Mouse (Mus musculus) right cerebral cortex, postnatal 10 days (tissue): ENCODE results near the gene Efna5.

ENCODE experiments used
- DNase-seq, 2 experiments: peaks; one replicate each; pipeline ENCODE4 v3.0.0; 2021; ENCODE audit warnings: low spot score in 2 of 2

Gene Efna5

GRCm38 (mm10) chr17:62857275-62857674, 23.8 kb downstream of the Efna5 start:
- no peak for DNase-seq

GRCm38 (mm10) chr17:62853741-62854140, 27.4 kb downstream of the Efna5 start:
- DNase-seq: no peak

- no peak for DNase-seq
These were observed 28.1 kb downstream of the Efna5 start for GRCm38 (mm10) chr17:62852822-62853608.

- DNase-seq: no peak
These were observed 29.8 kb downstream of the Efna5 start for GRCm38 (mm10) chr17:62851268-62851667.

GRCm38 (mm10) chr17:62850603-62851002, 30.5 kb downstream of the Efna5 start:
- no peak for DNase-seq

GRCm38 (mm10) chr17:62849676-62850075, 31.4 kb downstream of the Efna5 start:
- no peak for DNase-seq

GRCm38 (mm10) chr17:62845656-62846055, 35.5 kb downstream of the Efna5 start:
- DNase-seq: no peak

GRCm38 (mm10) chr17:62844329-62844728, 36.8 kb downstream of the Efna5 start:
- no peak for DNase-seq

GRCm38 (mm10) chr17:62837336-62837735, 43.8 kb downstream of the Efna5 start:
- DNase-seq: peak in 1 of 2 experiments; percentile 3

- DNase-seq: peak in 1 of 2 experiments; percentile 1
These were observed 44.5 kb downstream of the Efna5 start for GRCm38 (mm10) chr17:62836598-62837106.

GRCm38 (mm10) chr17:62832550-62833127, 48.5 kb downstream of the Efna5 start:
- no peak for DNase-seq

- no peak for DNase-seq
These were observed 53.6 kb downstream of the Efna5 start for GRCm38 (mm10) chr17:62827549-62827948.

GRCm38 (mm10) chr17:62821219-62821618, 59.9 kb downstream of the Efna5 start:
- DNase-seq: peak in 1 of 2 experiments; percentile 40

- DNase-seq: no peak
These were observed 61.2 kb downstream of the Efna5 start for GRCm38 (mm10) chr17:62819931-62820330.

GRCm38 (mm10) chr17:62818821-62819220, 62.3 kb downstream of the Efna5 start:
- peak in 1 of 2 experiments; percentile 36 for DNase-seq

GRCm38 (mm10) chr17:62818337-62818736, 62.8 kb downstream of the Efna5 start:
- no peak for DNase-seq

GRCm38 (mm10) chr17:62816879-62817278, 64.2 kb downstream of the Efna5 start:
- DNase-seq: no peak

GRCm38 (mm10) chr17:62813461-62813860, 67.7 kb downstream of the Efna5 start:
- DNase-seq: no peak

- DNase-seq: no peak
These were observed 73.2 kb downstream of the Efna5 start for GRCm38 (mm10) chr17:62807891-62808290.

GRCm38 (mm10) chr17:62806646-62807045, 74.5 kb downstream of the Efna5 start:
- DNase-seq: no peak

- DNase-seq: no peak
These were observed 78.4 kb downstream of the Efna5 start for GRCm38 (mm10) chr17:62802748-62803147.

GRCm38 (mm10) chr17:62797272-62797671, 83.8 kb downstream of the Efna5 start:
- DNase-seq: no peak
